Mouse (Mus musculus) urinary bladder, adult 2 months (tissue): ENCODE data around the gene Aldh18a1. TPM values are rescaled to one million over a fixed set of nuclear protein-coding genes. Genes with fewer than 3 reads are reported as not detected.
A peak's percentile ranks its signal among the peaks of the same experiment; 100 is the strongest.

ENCODE experiments used
- DNase-seq: peaks from one replicate; pipeline ENCODE4 v3.0.0; 2022; ENCODE audit warnings: low spot score
- polyA plus RNA-seq: library from polyadenylated mRNA; depleted of rRNA; stranded (reverse); fragments of >200 nt; gene quantifications from 2 replicates; pipeline ENCODE4 v1.2.3, GENCODE M21; 2012; rRNA removed

Gene Aldh18a1
- polyA plus RNA-seq, 1 experiment: 103 TPM

GRCm38 (mm10) chr19:40526367-40527014 lies 61.8 kb downstream of the Aldh18a1 start:
- no peak for DNase-seq

GRCm38 (mm10) chr19:40523431-40524005 lies 64.7 kb downstream of the Aldh18a1 start:
- DNase-seq: no peak

GRCm38 (mm10) chr19:40520403-40520802 lies 67.9 kb downstream of the Aldh18a1 start:
- DNase-seq: no peak

- DNase-seq: no peak
These were observed 69.6 kb downstream of the Aldh18a1 start for GRCm38 (mm10) chr19:40518706-40519105.

GRCm38 (mm10) chr19:40515596-40515995 lies 72.7 kb downstream of the Aldh18a1 start:
- DNase-seq: no peak

- DNase-seq: no peak
These were observed 73.9 kb downstream of the Aldh18a1 start for GRCm38 (mm10) chr19:40514376-40514775.

GRCm38 (mm10) chr19:40513632-40514078 lies 74.6 kb downstream of the Aldh18a1 start, which contains the start of gene Sorbs1:
Gene Sorbs1, minus strand, starts transcription at chr19:40513779.
- DNase-seq: peak; percentile 95

- no peak for DNase-seq
These were observed 75.5 kb downstream of the Aldh18a1 start for GRCm38 (mm10) chr19:40512500-40513421.

GRCm38 (mm10) chr19:40511679-40512309 lies 76.5 kb downstream of the Aldh18a1 start:
- DNase-seq: no peak

- no peak for DNase-seq
These were observed 77.2 kb downstream of the Aldh18a1 start for GRCm38 (mm10) chr19:40511100-40511439.

- no peak for DNase-seq
These were observed 77.7 kb downstream of the Aldh18a1 start for GRCm38 (mm10) chr19:40510387-40511099.

GRCm38 (mm10) chr19:40509274-40509673 lies 79.0 kb downstream of the Aldh18a1 start:
- DNase-seq: no peak

- no peak for DNase-seq
These were observed 79.4 kb downstream of the Aldh18a1 start for GRCm38 (mm10) chr19:40508851-40509250.

- DNase-seq: no peak
These were observed 81.3 kb downstream of the Aldh18a1 start for GRCm38 (mm10) chr19:40506965-40507364.

GRCm38 (mm10) chr19:40504336-40504735 lies 83.9 kb downstream of the Aldh18a1 start:
- no peak for DNase-seq

Other genes with a start within 250 kb of the Aldh18a1 start
- 313 and 368 TPM in 2 replicates for gene Sorbs1, start 74.7 kb downstream of the Aldh18a1 start, polyA plus RNA-seq
- gene Tctn3, start 23.8 kb upstream of the Aldh18a1 start, polyA plus RNA-seq: 10.4 and 10.6 TPM in 2 replicates
- gene Entpd1, start 23.9 kb upstream of the Aldh18a1 start, polyA plus RNA-seq: 82.5 and 102 TPM in 2 replicates
- gene Cc2d2b, start 160.3 kb upstream of the Aldh18a1 start, polyA plus RNA-seq: 0.07 and 0.12 TPM in 2 replicates
- 4.8 and 5.3 TPM in 2 replicates for gene Ccnj, start 242.8 kb upstream of the Aldh18a1 start, polyA plus RNA-seq